Mouse (Mus musculus): Measurements from ENCODE around the gene Lpin2. TPM values are rescaled to one million over a fixed set of nuclear protein-coding genes. Genes with fewer than 3 reads are reported as not detected.

The Lpin2 gene
- total RNA-seq, 1 experiment from 2014 or later = 84.4 TPM

DNA sequence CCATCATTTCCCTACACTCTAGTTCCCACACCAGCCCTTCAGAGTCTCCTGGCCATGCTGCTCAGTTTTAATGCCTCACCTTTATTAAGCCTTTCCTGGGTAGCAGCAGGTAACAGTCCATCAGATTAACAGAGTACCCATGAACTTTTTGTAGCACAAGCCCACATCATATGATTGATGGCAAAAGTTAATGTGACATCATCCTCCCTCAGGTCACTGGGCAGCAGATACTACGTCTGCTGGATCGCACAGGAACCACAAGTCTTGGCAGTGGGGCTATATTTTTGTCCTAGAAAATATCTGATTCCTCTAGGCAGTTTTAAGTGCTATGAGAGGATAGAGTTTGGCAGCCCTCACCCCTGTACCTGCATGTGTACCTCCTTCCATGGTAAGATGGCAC is 67.7 kb downstream of the Lpin2 start:
- ATAC-seq (replicated peaks; ENCODE audit: insufficient number of reproducible peaks, low FRiP score, low TSS enrichment, poor library complexity, severe bottlenecking) = no peak

DNA sequence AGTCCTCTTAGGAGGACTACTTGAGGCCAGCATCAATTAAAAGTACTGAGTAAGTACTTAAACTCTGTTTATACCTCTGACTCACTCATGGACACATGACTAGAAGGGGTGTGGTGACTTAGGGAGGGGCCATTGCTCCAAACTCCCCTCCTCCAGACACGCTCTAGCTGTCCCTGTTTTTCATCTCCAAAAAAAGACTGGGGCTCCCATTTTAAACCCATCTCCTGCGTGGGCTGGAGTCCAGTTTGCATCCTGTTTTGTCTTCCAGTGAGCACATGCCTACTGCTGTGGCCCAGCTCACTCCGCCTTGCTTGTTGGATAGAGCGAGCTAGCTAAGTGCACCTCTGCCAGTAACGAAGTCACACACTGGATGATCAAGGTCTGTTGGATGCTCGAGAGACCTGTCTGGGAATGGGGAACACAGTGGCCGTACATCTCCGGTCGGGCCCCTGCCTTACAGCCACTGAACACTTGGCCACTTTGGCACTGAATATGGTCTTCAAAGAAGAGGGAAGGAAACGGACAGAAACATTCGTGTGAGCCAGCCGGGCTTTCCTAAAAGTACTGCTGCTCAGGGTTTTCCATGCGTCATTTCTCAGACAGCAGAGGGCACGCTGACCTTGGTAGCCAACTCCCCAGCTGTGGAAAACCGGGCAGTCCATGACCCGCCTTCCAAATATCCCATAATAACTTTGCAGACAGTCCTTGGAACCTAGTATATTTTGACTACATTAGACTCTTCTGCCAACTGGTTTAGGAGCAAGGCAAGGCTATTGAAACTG is 68.7 kb downstream of the Lpin2 start:
- ATAC-seq (replicated peaks; ENCODE audit: insufficient number of reproducible peaks, low FRiP score, low TSS enrichment, poor library complexity, severe bottlenecking) = peak; percentile 31; the same call in 1 of the 2 replicates

DNA sequence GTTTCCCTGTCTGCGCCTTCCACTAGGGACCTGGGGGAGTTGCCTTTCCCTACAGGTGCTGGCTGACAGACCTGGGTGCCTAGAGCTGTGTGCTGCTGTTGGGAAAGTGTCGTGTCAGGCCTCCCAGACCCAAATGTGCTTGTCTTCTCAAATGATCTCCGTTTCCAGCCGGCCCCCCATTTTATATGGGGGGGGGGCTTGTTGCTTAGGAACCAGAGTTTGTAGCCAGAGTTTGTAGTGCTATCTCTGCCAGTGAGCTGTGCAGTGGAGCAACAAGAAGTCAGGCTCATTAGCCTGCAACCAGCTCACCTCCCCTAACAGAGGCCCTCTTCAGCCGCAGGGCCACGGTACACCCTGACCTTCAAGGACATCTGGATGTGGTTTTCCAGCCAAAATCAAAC is 69.2 kb downstream of the Lpin2 start:
- no peak for ATAC-seq (replicated peaks; ENCODE audit: insufficient number of reproducible peaks, low FRiP score, low TSS enrichment, poor library complexity, severe bottlenecking)

DNA sequence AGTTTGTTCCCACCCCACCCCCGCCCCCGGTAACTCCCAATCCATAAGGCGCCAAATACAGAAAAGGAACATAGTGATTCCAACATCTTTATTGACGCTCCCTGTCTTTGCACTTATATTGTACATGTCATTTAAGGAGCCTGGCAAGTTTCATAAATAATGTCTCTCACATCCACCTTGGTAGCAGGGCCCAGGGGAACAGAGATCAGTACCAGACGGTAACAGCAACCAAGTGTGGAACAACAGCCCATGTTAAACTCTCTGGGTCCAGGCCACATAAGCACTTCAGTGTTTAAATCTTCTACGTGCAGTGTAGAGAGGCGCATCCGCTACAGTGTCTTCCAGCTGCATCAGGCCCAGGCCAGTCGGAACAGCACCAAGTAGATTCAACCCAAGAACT is 69.7 kb downstream of the Lpin2 start:
- ATAC-seq (replicated peaks; ENCODE audit: insufficient number of reproducible peaks, low FRiP score, low TSS enrichment, poor library complexity, severe bottlenecking) = no peak

DNA sequence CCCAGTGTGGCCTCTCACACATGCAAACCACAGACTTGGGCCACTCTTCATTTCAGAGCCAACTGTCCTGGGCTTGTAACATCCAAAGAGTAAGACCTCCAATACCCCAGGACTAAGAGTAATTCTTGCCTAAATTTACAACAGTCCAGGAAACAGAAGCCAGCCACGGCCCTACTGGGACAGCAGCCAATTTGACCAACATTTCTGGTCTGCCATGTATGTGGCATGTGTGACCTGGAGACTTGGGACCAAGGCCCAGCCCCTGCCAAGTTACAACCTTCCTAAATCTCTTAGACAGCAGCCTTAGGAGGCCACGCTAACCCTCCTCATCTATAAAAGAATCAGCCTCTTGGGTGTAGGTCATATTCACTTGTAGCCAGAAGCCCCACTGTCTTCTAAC is 71.0 kb downstream of the Lpin2 start:
- ATAC-seq (replicated peaks; ENCODE audit: insufficient number of reproducible peaks, low FRiP score, low TSS enrichment, poor library complexity, severe bottlenecking) = no peak

DNA sequence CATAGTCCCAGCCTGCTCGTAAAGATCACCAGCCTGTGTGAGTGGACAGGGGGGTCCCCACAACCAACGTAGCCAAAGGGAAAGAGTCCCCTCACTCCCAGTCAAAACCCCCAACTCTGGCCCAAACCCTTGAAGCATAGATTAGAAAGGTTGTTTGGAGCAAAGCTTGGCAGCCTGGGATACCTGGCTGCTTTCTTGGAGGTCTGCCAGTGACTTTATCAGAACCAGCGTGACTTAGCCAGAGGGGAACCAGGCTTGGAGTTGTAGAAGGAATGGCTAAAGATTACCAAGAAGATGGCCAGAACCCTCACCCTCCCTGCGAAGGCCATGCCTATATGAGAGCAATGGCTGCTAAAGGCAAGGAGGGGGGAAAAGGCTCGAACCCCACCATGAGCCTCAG is 71.7 kb downstream of the Lpin2 start:
- no peak for ATAC-seq (replicated peaks; ENCODE audit: insufficient number of reproducible peaks, low FRiP score, low TSS enrichment, poor library complexity, severe bottlenecking)

DNA sequence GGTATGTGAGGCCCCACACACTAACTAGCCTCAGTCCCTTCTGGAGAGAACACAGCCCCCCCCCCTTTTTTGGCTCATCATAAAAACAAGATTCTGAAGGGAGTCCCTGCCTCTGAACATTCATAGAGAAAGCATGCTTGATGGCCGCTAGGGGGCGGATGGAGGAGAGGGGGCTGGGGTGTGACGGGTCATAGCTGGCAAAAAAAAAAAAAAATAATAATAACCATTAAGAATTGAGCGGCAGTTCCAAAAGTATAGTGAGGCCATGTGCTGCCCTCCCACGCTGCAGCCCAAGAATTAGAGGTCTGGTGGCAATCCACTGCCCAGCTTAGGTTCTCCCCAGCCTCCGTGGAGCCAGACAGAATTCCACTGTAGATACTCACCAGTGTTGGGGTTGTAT is 72.4 kb downstream of the Lpin2 start:
- ATAC-seq (replicated peaks; ENCODE audit: insufficient number of reproducible peaks, low FRiP score, low TSS enrichment, poor library complexity, severe bottlenecking) = no peak

DNA sequence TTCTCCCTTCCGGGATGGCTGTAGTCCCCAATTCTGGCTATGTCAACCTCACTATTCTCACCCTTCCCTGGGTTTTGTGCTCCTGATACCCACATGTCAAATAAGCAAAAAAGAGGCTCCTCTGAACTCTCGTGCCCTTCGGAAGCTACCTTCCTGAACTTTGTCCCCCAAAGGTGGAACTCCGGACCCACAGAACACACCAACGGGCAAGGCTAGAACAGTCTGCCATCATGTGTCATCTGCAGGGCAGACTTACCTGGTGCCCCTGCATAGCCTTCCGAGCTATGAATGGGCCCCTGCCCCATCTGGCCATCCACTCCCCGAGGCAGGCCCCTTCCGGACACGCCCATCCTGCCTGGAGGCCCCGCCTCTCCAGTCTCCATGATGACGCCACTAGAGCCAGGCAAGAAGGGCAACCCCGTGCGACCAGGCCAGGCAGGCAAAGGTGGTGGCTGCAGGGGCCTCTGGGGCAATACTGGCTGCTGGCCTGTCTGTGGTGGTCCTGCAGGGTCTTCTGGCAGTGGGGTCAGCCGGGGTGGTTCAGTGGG is 73.8 kb downstream of the Lpin2 start:
- ATAC-seq (replicated peaks; ENCODE audit: insufficient number of reproducible peaks, low FRiP score, low TSS enrichment, poor library complexity, severe bottlenecking) = 0 out of 2 replicates have a peak, but pooled peaks have one; percentile 6

DNA sequence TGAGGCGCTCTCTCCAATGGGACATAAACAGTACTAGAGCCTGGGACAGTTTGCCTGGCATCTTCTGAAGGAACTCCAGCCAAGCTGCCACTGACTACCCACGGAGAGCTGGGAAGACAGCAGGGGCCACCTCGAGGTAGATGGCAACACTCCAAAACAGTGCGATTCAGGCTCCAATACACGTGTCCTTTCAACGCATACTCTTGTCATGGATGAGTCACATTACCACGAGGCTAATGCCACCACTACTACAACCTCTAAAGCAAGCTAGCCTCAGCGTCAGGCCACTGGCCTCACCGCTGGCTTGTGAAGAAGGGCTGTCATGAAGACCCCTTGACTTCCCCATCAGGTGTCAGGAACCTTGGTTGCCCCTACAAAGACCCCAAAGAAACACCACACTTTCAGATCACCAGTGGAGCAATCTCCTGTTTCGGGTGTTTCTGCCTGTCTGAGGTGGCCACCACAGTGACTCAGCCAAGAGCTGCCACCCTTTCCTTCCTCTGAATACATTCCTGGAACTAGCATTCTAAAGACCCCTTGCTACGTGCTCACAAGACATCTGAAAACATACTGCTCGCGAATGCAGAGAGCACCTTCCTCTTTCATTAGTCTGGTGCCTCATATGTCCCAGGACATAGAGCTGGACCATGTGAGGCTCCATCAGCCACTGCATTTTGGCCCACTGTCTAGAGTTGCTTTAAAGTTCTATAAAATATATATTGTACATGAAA is 74.6 kb downstream of the Lpin2 start:
- peak; percentile 18; the same call in 1 of the 2 replicates for ATAC-seq (replicated peaks; ENCODE audit: insufficient number of reproducible peaks, low FRiP score, low TSS enrichment, poor library complexity, severe bottlenecking)

DNA sequence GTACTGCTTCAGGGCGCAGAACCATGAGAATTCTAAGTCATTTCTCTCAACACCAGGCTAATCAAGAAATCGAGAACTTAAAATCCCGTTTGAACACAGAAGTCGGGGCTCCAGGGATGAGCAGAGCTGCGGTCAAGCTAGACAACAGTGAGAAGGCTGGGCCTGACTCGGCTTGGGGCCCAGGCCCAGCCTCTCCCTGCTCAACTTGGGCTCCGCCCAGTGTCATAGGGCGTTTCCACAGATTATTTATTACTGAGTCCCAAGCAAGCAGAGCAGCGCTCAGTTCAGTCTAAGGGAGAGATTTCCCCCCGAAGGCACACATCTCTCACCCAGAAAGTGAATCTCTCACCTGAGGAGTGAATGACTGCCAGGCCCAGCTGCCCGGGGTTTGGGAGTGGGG is 77.4 kb downstream of the Lpin2 start:
- peak; percentile 59 for ATAC-seq (replicated peaks; ENCODE audit: insufficient number of reproducible peaks, low FRiP score, low TSS enrichment, poor library complexity, severe bottlenecking)

DNA sequence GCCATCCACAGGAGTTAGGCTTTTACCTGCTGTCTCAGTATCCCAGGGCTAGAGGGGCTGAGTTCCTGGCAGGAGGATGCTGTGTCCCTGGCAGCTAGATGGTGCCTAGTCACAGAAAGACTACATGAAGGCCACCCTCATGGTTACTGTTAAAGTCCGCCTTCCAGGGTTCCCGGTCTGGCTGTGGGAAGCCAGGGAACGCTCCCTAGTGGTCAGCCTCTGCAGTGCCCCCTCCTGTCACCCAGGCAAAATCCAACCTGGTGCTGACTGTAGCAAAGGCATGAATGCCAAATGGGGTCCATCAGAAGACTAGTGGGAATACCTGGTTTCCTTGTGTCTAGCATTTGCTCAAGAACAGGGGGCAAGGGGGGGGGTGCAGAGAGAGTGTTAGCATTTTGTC is 78.3 kb downstream of the Lpin2 start:
- no peak for ATAC-seq (replicated peaks; ENCODE audit: insufficient number of reproducible peaks, low FRiP score, low TSS enrichment, poor library complexity, severe bottlenecking)

DNA sequence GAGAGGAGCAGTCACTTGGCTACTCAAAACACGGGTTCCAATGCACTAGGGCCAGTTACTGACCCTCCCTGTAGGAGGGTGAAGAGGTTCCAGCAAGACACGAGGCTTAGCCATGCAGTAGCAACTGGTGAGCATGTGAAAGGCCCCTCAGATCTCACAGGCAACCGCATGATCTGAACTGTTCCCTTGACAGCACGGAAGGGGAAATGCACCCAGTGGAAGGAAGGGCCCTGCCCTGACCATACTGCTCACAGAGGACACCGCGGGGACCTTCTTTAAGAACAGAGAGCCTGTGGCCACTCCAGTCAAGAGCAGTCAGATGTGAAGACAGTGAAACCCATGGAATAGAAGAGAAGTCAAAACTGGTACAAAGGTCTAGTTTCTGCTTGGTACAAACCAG is 80.8 kb downstream of the Lpin2 start:
- peak; percentile 45 for ATAC-seq (replicated peaks; ENCODE audit: insufficient number of reproducible peaks, low FRiP score, low TSS enrichment, poor library complexity, severe bottlenecking)

DNA sequence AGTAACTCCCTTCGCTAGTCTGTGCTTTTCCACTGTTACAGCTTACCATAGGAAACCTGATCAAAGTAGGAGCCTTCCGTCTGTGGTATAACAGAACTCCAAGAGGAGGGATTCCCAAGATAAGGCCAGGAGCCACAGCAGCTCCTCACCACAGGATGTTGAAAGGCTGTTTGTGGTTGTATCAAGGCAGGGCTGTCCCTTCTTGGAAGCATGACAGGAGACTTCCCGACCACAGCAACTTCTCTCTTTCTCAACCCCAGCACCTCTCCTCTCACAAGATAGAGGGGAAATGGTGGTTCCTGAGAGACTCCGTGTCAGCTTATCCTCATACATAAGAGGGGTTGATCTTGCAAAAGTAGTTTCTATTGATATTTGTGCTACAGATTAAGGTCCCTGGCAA is 82.4 kb downstream of the Lpin2 start:
- peak; percentile 59 for ATAC-seq (replicated peaks; ENCODE audit: insufficient number of reproducible peaks, low FRiP score, low TSS enrichment, poor library complexity, severe bottlenecking)

DNA sequence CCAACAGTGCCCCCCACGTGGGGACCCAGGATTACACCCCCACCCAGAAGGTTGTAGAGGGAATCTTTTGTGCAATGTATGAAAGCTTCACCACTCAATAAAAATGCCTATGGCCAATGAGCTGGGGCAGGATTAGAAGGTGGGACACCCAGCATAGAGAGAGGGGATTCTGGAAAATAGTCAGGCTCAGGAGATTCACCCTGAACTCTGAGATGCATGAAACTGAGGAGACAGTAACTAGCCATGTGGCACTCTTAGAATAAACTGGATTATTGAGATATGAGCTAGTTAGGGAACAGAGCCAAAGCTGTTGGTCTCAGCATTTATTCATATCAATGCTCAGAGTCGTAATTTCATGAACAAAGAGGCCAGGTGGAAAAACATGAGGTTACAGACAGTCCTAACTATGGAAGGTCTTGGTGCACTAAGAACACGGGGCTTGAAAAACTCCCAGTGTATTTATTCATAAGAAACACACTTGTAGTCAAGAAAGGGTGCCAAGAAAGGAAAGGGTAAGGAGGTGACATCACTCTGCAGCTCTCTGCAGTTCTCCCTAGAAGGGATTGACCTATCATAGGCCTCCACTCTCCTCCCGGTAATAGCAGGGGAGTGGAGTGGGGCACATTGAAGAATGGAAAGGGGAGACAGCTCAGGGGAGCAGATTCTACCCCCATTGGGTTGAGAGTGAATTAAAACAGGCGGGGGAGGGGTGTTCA is 83.1 kb downstream of the Lpin2 start:
- ATAC-seq (replicated peaks; ENCODE audit: insufficient number of reproducible peaks, low FRiP score, low TSS enrichment, poor library complexity, severe bottlenecking) = no peak

DNA sequence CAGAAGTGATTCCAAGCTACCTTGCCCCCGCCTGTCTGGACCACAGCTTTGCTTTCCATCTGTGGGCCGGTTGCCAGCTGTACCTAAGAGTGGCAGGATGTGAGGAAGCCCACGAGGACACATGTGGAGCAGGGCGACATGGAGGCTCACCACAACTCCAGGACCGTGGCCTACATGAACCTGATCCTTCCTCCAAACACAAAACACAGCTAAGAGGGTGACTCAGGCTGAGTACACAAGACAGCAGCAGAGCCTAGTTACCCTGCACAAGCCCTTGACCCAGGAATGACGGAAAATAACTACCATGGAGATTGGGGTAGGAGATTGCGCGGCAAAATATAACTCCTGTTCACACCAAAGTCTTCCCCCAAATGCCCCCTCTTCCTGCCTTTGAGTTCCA is 85.0 kb downstream of the Lpin2 start:
- no peak for ATAC-seq (replicated peaks; ENCODE audit: insufficient number of reproducible peaks, low FRiP score, low TSS enrichment, poor library complexity, severe bottlenecking)

DNA sequence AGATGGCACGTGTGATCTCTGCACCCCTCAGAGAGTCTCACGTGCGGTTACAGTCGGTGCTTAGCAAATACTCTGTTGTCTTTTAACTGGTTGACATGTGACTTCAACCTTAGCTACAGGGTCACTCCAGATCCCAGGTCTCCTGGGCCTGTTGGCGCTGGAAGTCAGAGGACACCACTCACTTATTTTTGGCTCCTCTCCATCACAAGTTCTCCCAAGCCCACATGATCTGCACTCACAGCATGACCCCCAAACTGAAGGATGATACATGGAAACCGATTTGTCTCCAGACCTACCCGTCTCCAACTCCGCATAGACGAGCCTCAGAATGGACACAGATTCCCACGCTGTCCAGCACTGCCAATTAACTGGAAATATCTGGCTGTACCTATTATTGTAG is 85.8 kb downstream of the Lpin2 start:
- ATAC-seq (replicated peaks; ENCODE audit: insufficient number of reproducible peaks, low FRiP score, low TSS enrichment, poor library complexity, severe bottlenecking) = no peak

DNA sequence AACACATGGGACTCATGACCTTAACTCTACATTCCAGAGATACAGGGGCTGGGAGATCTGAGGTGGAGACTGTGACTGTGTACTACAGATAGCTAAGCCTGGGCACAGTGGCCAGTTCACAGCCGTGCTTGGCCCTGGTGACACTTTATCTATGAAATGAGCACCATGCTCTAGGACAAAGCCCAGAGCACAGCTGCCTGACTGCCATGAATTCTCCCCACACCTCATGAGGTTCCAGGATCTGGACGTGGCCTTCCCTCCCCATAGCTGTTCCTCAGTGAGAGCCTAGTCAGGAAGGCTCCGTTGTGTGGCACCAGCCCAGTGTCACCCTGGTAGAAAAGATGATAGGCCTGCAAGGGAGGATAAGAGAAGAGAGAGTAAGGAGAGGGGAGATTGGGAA is 86.2 kb downstream of the Lpin2 start:
- ATAC-seq (replicated peaks; ENCODE audit: insufficient number of reproducible peaks, low FRiP score, low TSS enrichment, poor library complexity, severe bottlenecking) = no peak

DNA sequence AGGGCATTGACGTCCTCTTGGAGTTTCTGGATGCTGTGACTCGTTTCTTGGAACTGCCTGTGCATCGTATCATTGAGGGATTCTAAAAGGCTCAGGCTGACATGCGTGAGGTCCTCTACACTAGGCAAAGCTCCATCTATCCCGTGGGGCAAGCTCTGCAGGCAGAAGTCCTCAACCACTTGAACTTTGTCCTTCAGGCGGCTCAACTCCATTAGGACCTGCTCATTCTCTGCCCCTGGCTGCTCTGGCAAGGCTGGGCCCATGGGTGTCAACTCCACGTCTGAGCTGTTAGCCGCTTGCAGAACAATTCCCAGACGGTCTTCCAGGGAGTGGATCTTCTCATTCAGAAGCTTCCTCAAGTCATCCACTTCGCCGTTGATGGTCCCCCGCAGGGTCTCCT is 91.5 kb downstream of the Lpin2 start:
- ATAC-seq (replicated peaks; ENCODE audit: insufficient number of reproducible peaks, low FRiP score, low TSS enrichment, poor library complexity, severe bottlenecking) = no peak

DNA sequence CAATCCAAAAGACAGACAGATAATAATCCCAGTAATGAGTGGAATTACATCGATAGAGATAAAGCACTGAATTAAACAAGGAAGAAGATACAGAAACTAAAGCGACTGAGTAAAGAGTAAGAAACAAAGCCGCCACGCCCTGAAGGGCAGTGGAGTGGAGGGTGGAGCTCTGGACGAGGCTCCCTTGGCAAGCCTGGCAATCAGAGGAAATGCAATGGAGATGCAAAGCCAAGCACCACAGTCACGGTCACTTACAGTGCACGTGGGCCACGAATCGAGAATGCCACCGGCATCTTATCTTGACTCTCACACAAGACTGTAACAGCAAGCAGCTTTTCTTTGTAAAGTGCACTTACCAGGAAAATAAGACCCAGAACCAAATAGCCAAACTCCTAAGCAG is 94.4 kb downstream of the Lpin2 start:
- peak; percentile 63; the same call in 1 of the 2 replicates for ATAC-seq (replicated peaks; ENCODE audit: insufficient number of reproducible peaks, low FRiP score, low TSS enrichment, poor library complexity, severe bottlenecking)
